ENCODE assay signal across 8 mouse cellular contexts in genomic region chrX:74022795-74023187, GRCm38 (mm10). TPM values are rescaled to one million over a fixed set of nuclear protein-coding genes. Genes with fewer than 3 reads are reported as not detected.
DNase-seq lines count a peak whose midpoint lies in the region; ATAC-seq and TF ChIP-seq lines count a peak whose summit lies in the region.

No protein-coding gene starts in this region.

- H3K27ac ChIP-seq in heart, embryonic 11.5 days (ENCODE audit: low read depth, low read length) = no peak overlapping the region
- no peak overlapping the region for H3K27ac ChIP-seq in ES-E14 (ENCODE audit: insufficient read depth, low read depth, low read length, poor library complexity, severe bottlenecking)
- no peak overlapping the region for H3K27ac ChIP-seq in heart, embryonic 16.5 days (ENCODE audit: low read length)
- H3K27ac ChIP-seq in midbrain, embryonic 10.5 days (replicated peaks) = peak overlapping the region; percentile 94

- no peaks in the 10 kb centered on the region for H3K4me1 ChIP-seq in heart, embryonic 11.5 days (ENCODE audit: control insufficient read depth, insufficient read depth, low read length)
- peaks cover 0 to 2% of the 10 kb centered on the region in 2 experiments; a peak in 2 of 4 replicates for H3K4me1 ChIP-seq in ES-E14 (ENCODE audit: control insufficient read depth in 2 of 2, insufficient read depth in 2 of 2, low read length in 2 of 2, poor library complexity in 1 of 2)
- peaks cover 5% of the 10 kb centered on the region for H3K4me1 ChIP-seq in heart, embryonic 16.5 days (ENCODE audit: control insufficient read depth, insufficient read depth, low read length)
- peaks cover 13% of the 10 kb centered on the region for H3K4me1 ChIP-seq in midbrain, embryonic 10.5 days

- intact Hi-C loops in heart, postnatal 25 days (cut with DNase I) = loop anchor here (5.0 to 10.0 kb wide), 4 partner anchors 60 to 390 kb away; partner anchors contain the start of gene Flna

- peaks cover 4% of the 10 kb centered on the region for H3K27me3 ChIP-seq in heart, embryonic 11.5 days (ENCODE audit: control insufficient read depth, insufficient read depth, low read length)
- H3K27me3 ChIP-seq in heart, embryonic 16.5 days (ENCODE audit: control insufficient read depth, insufficient read depth, low read length) = no peaks in the 10 kb centered on the region; the same call in 1 of the 2 replicates
- H3K27me3 ChIP-seq in midbrain, embryonic 10.5 days (ENCODE audit: low read depth, poor library complexity, severe bottlenecking) = peaks cover 7% of the 10 kb centered on the region; the same call in 1 of the 2 replicates

- in situ Hi-C loops in ES-E14 (cut with MboI; ENCODE audit: low sequenced_read_pairs in 2 of 2, unreplicated experiment in 2 of 2) = no loop called here

- DNase-seq in heart, postnatal 25 days (ENCODE audit: low spot score) = no peak
- DNase-seq in ES-E14 (ENCODE audit: low read depth, low spot score) = no peak
- peak; percentile 12 for DNase-seq in midbrain, embryonic 10.5 days (ENCODE audit: low spot score)
- DNase-seq in right cerebral cortex, postnatal 10 days (ENCODE audit: low spot score in 2 of 2) = no peak
- no peak for DNase-seq in kidney, adult 11 months
- DNase-seq in cerebellum, postnatal 4 days (ENCODE audit: low spot score in 2 of 2) = no peak

- no peaks in the 10 kb centered on the region for H3K9me3 ChIP-seq in heart, embryonic 11.5 days (replicated peaks; ENCODE audit: control insufficient read depth, low read length)
- no peaks in the 10 kb centered on the region for H3K9me3 ChIP-seq in ES-E14 (ENCODE audit: control insufficient read depth, insufficient read depth, low read depth, low read length)
- no peaks in the 10 kb centered on the region for H3K9me3 ChIP-seq in heart, embryonic 16.5 days (replicated peaks; ENCODE audit: control insufficient read depth, low read length)
- H3K9me3 ChIP-seq in midbrain, embryonic 10.5 days (replicated peaks) = no peaks in the 10 kb centered on the region

- peak overlapping the region; percentile 63 for H3K4me3 ChIP-seq in heart, embryonic 11.5 days (ENCODE audit: low read depth, low read length)
- peak overlapping the region; percentile 71 to 89; a peak in 3 of 4 replicates for H3K4me3 ChIP-seq in ES-E14 (ENCODE audit: insufficient read depth in 1 of 2, low read depth in 1 of 2, low read length in 2 of 2, poor library complexity in 1 of 2, severe bottlenecking in 1 of 2)
- H3K4me3 ChIP-seq in heart, embryonic 16.5 days (ENCODE audit: low read length) = peak overlapping the region; percentile 74
- H3K4me3 ChIP-seq in midbrain, embryonic 10.5 days = peak overlapping the region; percentile 63

- 29% methylated on average over 6 of the region's 6 CpGs for WGBS in heart, embryonic 11.5 days (ENCODE audit: insufficient replicate concordance)
- 20% methylated on average over 6 of the region's 6 CpGs for WGBS in heart, embryonic 16.5 days
- 26% methylated on average over 6 of the region's 6 CpGs for WGBS in midbrain, embryonic 10.5 days

- peak overlapping the region; percentile 68 for H3K4me2 ChIP-seq in heart, embryonic 11.5 days
- peak overlapping the region; percentile 72 for H3K4me2 ChIP-seq in heart, embryonic 16.5 days (ENCODE audit: low read depth, low read length)

- ATAC-seq in heart, embryonic 11.5 days (replicated peaks; ENCODE audit: insufficient number of reproducible peaks, low FRiP score, low TSS enrichment) = no peak
- ATAC-seq in heart, embryonic 16.5 days (replicated peaks; ENCODE audit: extremely low read depth, insufficient read depth, low FRiP score) = no peak

- no peaks in the 10 kb centered on the region for H3K36me3 ChIP-seq in heart, embryonic 11.5 days (ENCODE audit: control insufficient read depth, insufficient read depth, low read length)
- peaks cover 10% of the 10 kb centered on the region for H3K36me3 ChIP-seq in ES-E14 (ENCODE audit: control insufficient read depth, insufficient read depth, low read length, poor library complexity, severe bottlenecking)
- H3K36me3 ChIP-seq in heart, embryonic 16.5 days (ENCODE audit: control insufficient read depth, insufficient read depth) = peaks cover 12% of the 10 kb centered on the region
- H3K36me3 ChIP-seq in midbrain, embryonic 10.5 days = peaks cover 41% of the 10 kb centered on the region

- peak overlapping the region; percentile 87 for H3K9ac ChIP-seq in heart, embryonic 11.5 days (ENCODE audit: low read depth, low read length)
- peak overlapping the region; percentile 84; the same call in 1 of the 2 replicates for H3K9ac ChIP-seq in ES-E14 (ENCODE audit: insufficient read depth, low read depth, low read length, poor library complexity, severe bottlenecking)
- H3K9ac ChIP-seq in heart, embryonic 16.5 days (ENCODE audit: low read length) = peak overlapping the region; percentile 86

TF ChIP-seq in ES-E14, 5 proteins besides CTCF, POLR2A, EP300 and RAD21:
- TF ChIP-seq MAFK (IDR thresholded peaks at IDR 0.05; ENCODE audit: insufficient read depth, low read depth, low read length) (no peak), CHD2 (IDR thresholded peaks at IDR 0.05; ENCODE audit: low read depth, low read length) (no peak), ZC3H11A (IDR thresholded peaks at IDR 0.05; ENCODE audit: borderline replicate concordance, low read depth, low read length) (no peak), ZNF384 (IDR thresholded peaks at IDR 0.05; ENCODE audit: low read depth, low read length) (no peak), HCFC1 (IDR thresholded peaks at IDR 0.05; ENCODE audit: borderline replicate concordance, insufficient read depth, low read length) (no peak)

RNA-seq across cellular contexts. Expression of gene Irak1, which starts 0.9 kb away (rescaled TPM):
- polyA plus RNA-seq in heart, embryonic 11.5 days (2014; fragmentation: Nextera tagmentation; extraction: Ambion mirVana) = 39.3 and 40.7 TPM in 2 replicates
- total RNA-seq in heart, postnatal 25 days (2021) = 10 to 100 TPM; 58.1 to 60.1 TPM
- 35.9 and 49.0 TPM in 2 replicates for total RNA-seq in ES-E14 (2012; rRNA removed)
- polyA plus RNA-seq in heart, embryonic 16.5 days (2015; fragmentation: Nextera tagmentation; extraction: Ambion mirVana) = 53.0 and 55.9 TPM in 2 replicates
- 56.0 and 57.3 TPM in 2 replicates for polyA plus RNA-seq in midbrain, embryonic 10.5 days (2016; fragmentation: Nextera tagmentation; extraction: Ambion mirVana)

RNA-seq across cellular contexts. Expression of gene Hcfc1, which starts 56.6 kb away (rescaled TPM):
- 42.6 and 52.1 TPM in 2 replicates for polyA plus RNA-seq in heart, embryonic 11.5 days (2014; fragmentation: Nextera tagmentation; extraction: Ambion mirVana)
- total RNA-seq in heart, postnatal 25 days (2021) = 10 to 100 TPM; 39.3 to 41.8 TPM
- total RNA-seq in ES-E14 (2012; rRNA removed) = 89.6 and 95.7 TPM in 2 replicates
- polyA plus RNA-seq in heart, embryonic 16.5 days (2015; fragmentation: Nextera tagmentation; extraction: Ambion mirVana) = 27.8 and 28.1 TPM in 2 replicates
- polyA plus RNA-seq in midbrain, embryonic 10.5 days (2016; fragmentation: Nextera tagmentation; extraction: Ambion mirVana) = 69.6 and 78.0 TPM in 2 replicates
